Mouse (Mus musculus): ENCODE data around the gene Kdm7a.

Kdm7a gene

GRCm38 (mm10) chr6:39206581-39207461 lies at the start of gene Kdm7a:
Gene Kdm7a, minus strand, starts transcription at chr6:39206789.
- DNase-seq, result peak; percentile 89

- no peak for DNase-seq
Measured at GRCm38 (mm10) chr6:39255271-39255670, 48.7 kb upstream of the Kdm7a start.

GRCm38 (mm10) chr6:39250055-39250454 lies 43.5 kb upstream of the Kdm7a start:
- DNase-seq, result no peak

- DNase-seq, result no peak
Measured at GRCm38 (mm10) chr6:39249176-39249770, 42.7 kb upstream of the Kdm7a start.

GRCm38 (mm10) chr6:39244066-39244465 lies 37.5 kb upstream of the Kdm7a start:
- DNase-seq, result no peak

- peak; percentile 80 for DNase-seq
Measured at GRCm38 (mm10) chr6:39243511-39243961, 36.9 kb upstream of the Kdm7a start.

- peak; percentile 76 for DNase-seq
Measured at GRCm38 (mm10) chr6:39242718-39243471, 36.3 kb upstream of the Kdm7a start.

- DNase-seq, result peak; percentile 28
Measured at GRCm38 (mm10) chr6:39241421-39241891, 34.9 kb upstream of the Kdm7a start.

GRCm38 (mm10) chr6:39240956-39241355 lies 34.4 kb upstream of the Kdm7a start:
- no peak for DNase-seq

- no peak for DNase-seq
Measured at GRCm38 (mm10) chr6:39237887-39238286, 31.3 kb upstream of the Kdm7a start.

GRCm38 (mm10) chr6:39232617-39233016 lies 26.0 kb upstream of the Kdm7a start:
- DNase-seq, result no peak

GRCm38 (mm10) chr6:39230664-39231063 lies 24.1 kb upstream of the Kdm7a start:
- DNase-seq, result no peak

- no peak for DNase-seq
Measured at GRCm38 (mm10) chr6:39226610-39226955, 20.0 kb upstream of the Kdm7a start.

GRCm38 (mm10) chr6:39225876-39226609 lies 19.5 kb upstream of the Kdm7a start:
- no peak for DNase-seq

GRCm38 (mm10) chr6:39223328-39223885 lies 16.8 kb upstream of the Kdm7a start:
- no peak for DNase-seq

GRCm38 (mm10) chr6:39222487-39222886 lies 15.9 kb upstream of the Kdm7a start:
- DNase-seq, result no peak

- DNase-seq, result no peak
Measured at GRCm38 (mm10) chr6:39217961-39218360, 11.4 kb upstream of the Kdm7a start.

GRCm38 (mm10) chr6:39217138-39217537 lies 10.5 kb upstream of the Kdm7a start:
- DNase-seq, result no peak

GRCm38 (mm10) chr6:39214949-39215606 lies 8.5 kb upstream of the Kdm7a start:
- no peak for DNase-seq

GRCm38 (mm10) chr6:39209677-39210076 lies 3.1 kb upstream of the Kdm7a start:
- DNase-seq, result no peak

- peak; percentile 33 for DNase-seq
Measured at GRCm38 (mm10) chr6:39208181-39208580, 1.6 kb upstream of the Kdm7a start.
